Mouse (Mus musculus): ENCODE measurements around the gene Sgcd. TPM values are rescaled to one million over a fixed set of nuclear protein-coding genes. Genes with fewer than 3 reads are reported as not detected.

The Sgcd gene
- total and polyA plus RNA-seq, 3 experiments, result 7.1 to 69.5 (median 60.9) TPM

GRCm38 (mm10) chr11:47379630-47379958 is 609.2 kb downstream of the Sgcd start:
- no peak for DNase-seq
- H3K79me2 ChIP-seq (replicated peaks; ENCODE audit: control insufficient read depth, insufficient read depth, low read length), result no peaks in the 10 kb centered on the region
- no peaks in the 10 kb centered on the region for H3K27me3 ChIP-seq (ENCODE audit: control insufficient read depth, insufficient read depth, low read length)
- peak overlapping the region; percentile 56 for H3K4me3 ChIP-seq
- TF ChIP-seq POLR2A (IDR thresholded peaks at IDR 0.05; ENCODE audit: insufficient read depth, low read depth, low read length), result no peak
- no peak for TF ChIP-seq CTCF (IDR thresholded peaks at IDR 0.05)
- no peak for TF ChIP-seq EP300 (IDR thresholded peaks at IDR 0.05; ENCODE audit: insufficient read depth, low read depth, low read length)
- H3K36me3 ChIP-seq (ENCODE audit: control insufficient read depth, insufficient read depth, low read length), result peaks cover 4% of the 10 kb centered on the region
- peak overlapping the region; percentile 86 for H3K27ac ChIP-seq
- peak overlapping the region; percentile 79 for H3K9ac ChIP-seq (ENCODE audit: low read depth, low read length)
- intact Hi-C loops (cut with DNase I), result loop anchor here (5.0 kb wide), 1 partner anchor 127 kb away; no protein-coding TSS in a partner anchor
- H3K4me1 ChIP-seq (ENCODE audit: control insufficient read depth, insufficient read depth, low read length), result peaks cover 3% of the 10 kb centered on the region
- WGBS, result 20% methylated on average over 4 of the region's 4 CpGs

- peak; percentile 76 to 83 for DNase-seq
- Histone ChIP-seq H3K27ac (peak overlapping the region; percentile 86), H3K4me1 (ENCODE audit: control insufficient read depth, insufficient read depth, low read length) (peaks cover 3% of the 10 kb centered on the region), H3K36me3 (ENCODE audit: control insufficient read depth, insufficient read depth, low read length) (peaks cover 4% of the 10 kb centered on the region), H3K4me3 (peak overlapping the region; percentile 56), H3K79me2 (replicated peaks; ENCODE audit: control insufficient read depth, insufficient read depth, low read length) (no peaks in the 10 kb centered on the region), H3K9ac (ENCODE audit: low read depth, low read length) (peak overlapping the region; percentile 79), H3K27me3 (ENCODE audit: control insufficient read depth, insufficient read depth, low read length) (no peaks in the 10 kb centered on the region)
- intact Hi-C loops (cut with DNase I), result loop anchor here (5.0 kb wide), 1 partner anchor 127 kb away; no protein-coding TSS in a partner anchor
- TF ChIP-seq POLR2A (IDR thresholded peaks at IDR 0.05; ENCODE audit: insufficient read depth, low read depth, low read length) (peak; percentile 58), CTCF (IDR thresholded peaks at IDR 0.05) (no peak), EP300 (IDR thresholded peaks at IDR 0.05; ENCODE audit: insufficient read depth, low read depth, low read length) (0 out of 2 replicates have a peak, but pooled peaks have one; percentile 25)
- 4% methylated on average over 25 of the region's 25 CpGs for WGBS
Measured at GRCm38 (mm10) chr11:47378843-47379629, 609.7 kb downstream of the Sgcd start.

- H3K27me3 ChIP-seq (ENCODE audit: control insufficient read depth, insufficient read depth, low read length), result no peaks in the 10 kb centered on the region
- H3K4me3 ChIP-seq, result peak overlapping the region; percentile 56; the same call in 1 of the 2 replicates
- H3K36me3 ChIP-seq (ENCODE audit: control insufficient read depth, insufficient read depth, low read length), result peaks cover 4% of the 10 kb centered on the region
- 41% methylated on average over 6 of the region's 6 CpGs for WGBS
- peaks cover 3% of the 10 kb centered on the region for H3K4me1 ChIP-seq (ENCODE audit: control insufficient read depth, insufficient read depth, low read length)
- no peaks in the 10 kb centered on the region for H3K79me2 ChIP-seq (replicated peaks; ENCODE audit: control insufficient read depth, insufficient read depth, low read length)
- intact Hi-C loops (cut with DNase I), result loop anchor here (5.0 kb wide), 1 partner anchor 125 kb away; no protein-coding TSS in a partner anchor
- no peak for TF ChIP-seq CTCF (IDR thresholded peaks at IDR 0.05)
- peak; percentile 62; the same call in 1 of the 2 replicates for TF ChIP-seq POLR2A (IDR thresholded peaks at IDR 0.05; ENCODE audit: insufficient read depth, low read depth, low read length)
- TF ChIP-seq EP300 (IDR thresholded peaks at IDR 0.05; ENCODE audit: insufficient read depth, low read depth, low read length), result 0 out of 2 replicates have a peak, but pooled peaks have one; percentile 28
- H3K9ac ChIP-seq (ENCODE audit: low read depth, low read length), result no peak overlapping the region; the same call in 1 of the 2 replicates
- DNase-seq, result peak; percentile 22 to 55
- peak overlapping the region; percentile 86 for H3K27ac ChIP-seq
Measured at GRCm38 (mm10) chr11:47377421-47377820, 611.3 kb downstream of the Sgcd start.

GRCm38 (mm10) chr11:47376915-47377314 is 611.9 kb downstream of the Sgcd start:
- TF ChIP-seq CTCF (IDR thresholded peaks at IDR 0.05) (no peak), EP300 (IDR thresholded peaks at IDR 0.05; ENCODE audit: insufficient read depth, low read depth, low read length) (no peak), POLR2A (IDR thresholded peaks at IDR 0.05; ENCODE audit: insufficient read depth, low read depth, low read length) (no peak)
- intact Hi-C loops (cut with DNase I), result loop anchor here (5.0 kb wide), 1 partner anchor 125 kb away; no protein-coding TSS in a partner anchor

GRCm38 (mm10) chr11:47371616-47372015 is 617.2 kb downstream of the Sgcd start:
- Histone ChIP-seq H3K27ac (peak overlapping the region; percentile 67), H3K4me3 (no peak overlapping the region), H3K27me3 (ENCODE audit: control insufficient read depth, insufficient read depth, low read length) (no peaks in the 10 kb centered on the region), H3K79me2 (replicated peaks; ENCODE audit: control insufficient read depth, insufficient read depth, low read length) (no peaks in the 10 kb centered on the region), H3K9ac (ENCODE audit: low read depth, low read length) (no peak overlapping the region), H3K4me1 (ENCODE audit: control insufficient read depth, insufficient read depth, low read length) (peaks cover 3% of the 10 kb centered on the region; the same call in 1 of the 2 replicates), H3K36me3 (ENCODE audit: control insufficient read depth, insufficient read depth, low read length) (peaks cover 10% of the 10 kb centered on the region)
- no peak for TF ChIP-seq CTCF (IDR thresholded peaks at IDR 0.05)
- TF ChIP-seq EP300 (IDR thresholded peaks at IDR 0.05; ENCODE audit: insufficient read depth, low read depth, low read length), result no peak
- WGBS, result 44% methylated on average over 2 of the region's 2 CpGs
- intact Hi-C loops (cut with DNase I), result no loop called here
- DNase-seq, result peak in 1 of 2 experiments; percentile 39

More at GRCm38 (mm10) chr11:47376915-47377314, 611.9 kb downstream of the Sgcd start:
- H3K27ac ChIP-seq, result peak overlapping the region; percentile 86
- H3K27me3 ChIP-seq (ENCODE audit: control insufficient read depth, insufficient read depth, low read length), result no peaks in the 10 kb centered on the region
- H3K4me3 ChIP-seq, result peak overlapping the region; percentile 21; the same call in 1 of the 2 replicates
- 44% methylated on average over 1 of the region's 1 CpGs for WGBS
- H3K36me3 ChIP-seq (ENCODE audit: control insufficient read depth, insufficient read depth, low read length), result peaks cover 4% of the 10 kb centered on the region
- peak in 1 of 2 experiments; percentile 9 for DNase-seq
- H3K79me2 ChIP-seq (replicated peaks; ENCODE audit: control insufficient read depth, insufficient read depth, low read length), result no peaks in the 10 kb centered on the region
- H3K9ac ChIP-seq (ENCODE audit: low read depth, low read length), result peak overlapping the region; percentile 73
- H3K4me1 ChIP-seq (ENCODE audit: control insufficient read depth, insufficient read depth, low read length), result peaks cover 3% of the 10 kb centered on the region
